Mouse (Mus musculus) right cerebral cortex, postnatal 36 days (tissue): ENCODE data around the gene Pak3.

Source experiments
- DNase-seq, 2 experiments: peaks; one replicate each; pipeline ENCODE4 v3.0.0; 2022; ENCODE audit warnings: low spot score in 2 of 2, mixed read lengths in 1 of 2

Gene Pak3

GRCm38 (mm10) chrX:143664221-143665150 lies 146.1 kb downstream of the Pak3 start:
- DNase-seq, result peak; percentile 52 to 54

- no peak for DNase-seq
Observed at GRCm38 (mm10) chrX:143665771-143666170, 147.4 kb downstream of the Pak3 start.

GRCm38 (mm10) chrX:143666991-143667390 lies 148.6 kb downstream of the Pak3 start:
- DNase-seq, result no peak

- DNase-seq, result peak; percentile 14 to 18
Observed at GRCm38 (mm10) chrX:143668242-143668641, 149.9 kb downstream of the Pak3 start.

- DNase-seq, result no peak
Observed at GRCm38 (mm10) chrX:143678566-143678965, 160.2 kb downstream of the Pak3 start.

- DNase-seq, result no peak
Observed at GRCm38 (mm10) chrX:143722250-143722649, 203.9 kb downstream of the Pak3 start.

- DNase-seq, result no peak
Observed at GRCm38 (mm10) chrX:143725411-143725810, 207.0 kb downstream of the Pak3 start.

- no peak for DNase-seq
Observed at GRCm38 (mm10) chrX:143736035-143736434, 217.6 kb downstream of the Pak3 start.

- no peak for DNase-seq
Observed at GRCm38 (mm10) chrX:143739171-143739570, 220.8 kb downstream of the Pak3 start.

GRCm38 (mm10) chrX:143762556-143762955 lies 244.2 kb downstream of the Pak3 start:
- DNase-seq, result no peak

- no peak for DNase-seq
Observed at GRCm38 (mm10) chrX:143815948-143816347, 297.6 kb downstream of the Pak3 start.

- no peak for DNase-seq
Observed at GRCm38 (mm10) chrX:143818961-143819360, 300.6 kb downstream of the Pak3 start.

- DNase-seq, result no peak
Observed at GRCm38 (mm10) chrX:143826521-143826920, 308.1 kb downstream of the Pak3 start.

- no peak for DNase-seq
Observed at GRCm38 (mm10) chrX:143827212-143827611, 308.8 kb downstream of the Pak3 start, which contains the start of gene Capn6. Capn6 (minus strand) TSS chrX:143827414.

GRCm38 (mm10) chrX:143846637-143847036 lies 328.2 kb downstream of the Pak3 start:
- DNase-seq, result peak in 1 of 2 experiments; percentile 3
